Mouse (Mus musculus) embryonic fibroblast, embryonic 13.5 days (primary cell): ENCODE measurements at regions not wholly inside any gene's neighbourhood (a gene's known extent, or its start where the extent isn't known, plus 50 kb on each side); places are given as distances from the start of the nearest gene placed in this dataset.

Source experiments
- CTCF ChIP-seq: IDR thresholded peaks from 2 replicates; pipeline ENCODE4 v1.5.1; 2011; ENCODE audit warnings: mild to moderate bottlenecking, control low read depth, low read length, moderate library complexity, borderline replicate concordance; ENCODE audit not compliant: insufficient read depth
- POLR2A ChIP-seq: IDR thresholded peaks from 2 replicates; pipeline ENCODE4 v1.6.1; 2011; ENCODE audit warnings: low read depth, mild to moderate bottlenecking, control low read depth, low read length, moderate library complexity

DNA sequence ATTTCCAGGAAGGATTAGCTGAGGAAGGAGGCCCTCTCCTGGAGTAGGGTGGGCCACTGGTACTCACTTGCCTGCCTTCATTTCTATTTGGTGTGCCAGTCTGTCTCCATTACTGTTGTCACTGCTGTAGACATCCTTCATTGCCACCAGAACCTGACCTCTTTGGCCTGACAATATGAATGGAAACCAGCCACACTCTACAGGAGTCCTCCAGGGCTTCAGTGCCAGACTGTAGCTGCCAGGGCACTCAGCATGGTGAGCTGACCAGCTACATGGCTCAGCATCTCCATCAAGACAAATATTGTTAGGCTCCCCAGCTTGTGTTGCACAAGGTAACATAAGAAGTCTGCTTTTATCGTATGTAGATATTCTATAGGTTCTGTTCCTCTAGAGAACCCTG lies 205.2 kb upstream of the Adra1b start:
- TF ChIP-seq CTCF, result no peak
- TF ChIP-seq POLR2A, result no peak
